Mouse (Mus musculus) cerebellum, adult 2 months (tissue): Measurements from ENCODE around the gene Supt5.

ENCODE experiments used
- CTCF ChIP-seq: fragments of 200-500 bp; IDR thresholded peaks from 2 replicates; pipeline ENCODE4 v1.5.1; 2011; ENCODE audit warnings: low read depth, mild to moderate bottlenecking, control low read depth, low read length, moderate library complexity, borderline replicate concordance; ENCODE audit not compliant: insufficient read depth
- POLR2A ChIP-seq: fragments of 200-500 bp; IDR thresholded peaks from 2 replicates; pipeline ENCODE4 v1.6.1; 2011; ENCODE audit warnings: low read length, control low read depth, borderline replicate concordance; ENCODE audit not compliant: insufficient read depth

DNA sequence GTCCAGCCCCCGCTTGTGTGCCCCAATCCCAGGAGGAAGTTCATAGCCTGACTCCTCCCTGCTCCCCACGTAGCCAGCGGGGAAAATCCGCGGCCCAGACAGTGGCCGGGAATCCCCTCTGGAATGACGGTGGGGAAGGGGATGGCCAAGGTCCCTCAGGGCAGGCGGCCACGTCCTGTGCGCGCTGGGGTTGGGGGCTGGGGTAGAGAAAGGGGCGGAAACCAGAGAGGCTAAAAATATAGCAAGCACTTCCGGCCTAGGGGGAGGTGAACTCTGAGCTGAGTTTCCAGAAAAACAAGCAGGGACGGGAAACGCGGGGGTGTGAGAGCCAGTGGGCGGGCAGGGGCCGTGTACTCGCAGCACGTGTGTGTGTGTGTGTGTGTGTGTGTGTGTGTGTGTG lies 43.4 kb upstream of the Supt5 start:
- no peak for TF ChIP-seq POLR2A
- TF ChIP-seq CTCF = no peak
